Mouse (Mus musculus): ENCODE results near the gene Cd300lg.

DNA sequence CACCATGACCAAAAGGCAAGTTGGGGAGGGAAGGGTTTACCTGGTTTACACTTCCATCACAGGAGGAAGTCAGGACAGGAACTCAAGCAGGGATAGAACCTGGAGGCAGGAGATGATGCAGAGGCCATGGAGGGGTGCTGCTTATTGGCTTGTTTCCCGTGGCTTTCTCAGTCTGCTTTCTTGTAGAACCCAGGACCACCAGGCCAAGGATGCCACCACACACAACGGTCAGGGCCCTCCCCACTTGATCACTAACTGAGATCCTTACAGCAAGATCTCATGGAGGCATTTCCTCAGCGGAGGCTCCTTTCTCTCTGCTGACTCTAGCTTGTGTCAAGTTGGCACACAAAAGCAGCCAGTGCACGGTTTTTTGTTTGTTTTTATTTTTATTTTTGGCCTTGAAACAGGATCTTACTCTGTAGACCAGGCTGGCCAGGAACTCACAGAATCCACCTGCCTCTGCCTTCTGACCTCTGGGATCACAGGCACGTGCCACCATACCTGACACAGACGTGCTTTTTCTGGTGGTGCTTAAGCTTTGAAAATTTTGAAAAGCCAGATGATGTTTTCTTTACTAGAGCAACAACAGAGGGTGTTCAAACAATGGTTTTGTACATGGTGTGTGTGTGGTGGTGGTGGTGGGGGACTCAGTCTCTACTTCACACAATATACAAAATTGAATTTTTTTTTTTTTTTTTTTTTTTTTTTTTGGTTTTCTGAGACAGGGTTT is 13.1 kb upstream of the Cd300lg start, which contains the start of gene Mpp3:
- TF ChIP-seq CTCF (conservative IDR thresholded peaks at IDR 0.05 in 1 of 2, IDR thresholded peaks at IDR 0.05 in 1 of 2; ENCODE audit: low read depth in 2 of 2, low read length in 2 of 2): no peak
- TF ChIP-seq BHLHE40 (IDR thresholded peaks at IDR 0.05; ENCODE audit: low read depth, low read length): no peak
- no peak for TF ChIP-seq NELFE (IDR thresholded peaks at IDR 0.05; ENCODE audit: low read depth, low read length)
- no peak for TF ChIP-seq USF1 (IDR thresholded peaks at IDR 0.05; ENCODE audit: low read depth, low read length)
- no peak for TF ChIP-seq CHD2 (IDR thresholded peaks at IDR 0.05; ENCODE audit: low read length)
- TF ChIP-seq TCF12 (IDR thresholded peaks at IDR 0.05; ENCODE audit: low read depth, low read length): no peak
